Mouse (Mus musculus) heart, embryonic 14.5 days (tissue): Measurements from ENCODE around the gene Slc2a4. TPM values are rescaled to one million over a fixed set of nuclear protein-coding genes. Genes with fewer than 3 reads are reported as not detected.

Experiments
- ATAC-seq: fragments of 200-750 bp; cut with Nextera tagmentation; 2 replicates; pipeline ENCODE4 v1.8.0; 2017; ENCODE audit warnings: low read depth, moderate TSS enrichment; ENCODE audit not compliant: insufficient number of reproducible peaks, insufficient read depth, low FRiP score
- H3K27ac ChIP-seq, 2 experiments: fragments of 200-500 bp in 1 of 2; fragments of 300-500 bp in 1 of 2; sonication (generic) in 1 of 2; replicated peaks in 1 of 2; 2 replicates each; pipeline ENCODE4 v1.5.1; 2012 to 2014; ENCODE audit warnings: low read depth in 2 of 2, low read length in 2 of 2, control low read depth in 1 of 2, mild to moderate bottlenecking in 1 of 2, mixed read lengths in 1 of 2; ENCODE audit not compliant: control insufficient read depth in 1 of 2, insufficient read depth in 1 of 2
- H3K27me3 ChIP-seq: fragments of 300-500 bp; sonication (generic); 2 replicates; pipeline ENCODE4 v1.6.1; 2014; ENCODE audit warnings: mild to moderate bottlenecking, low read length, control low read depth; ENCODE audit not compliant: control insufficient read depth, insufficient read depth
- H3K36me3 ChIP-seq: fragments of 300-500 bp; sonication (generic); 2 replicates; pipeline ENCODE4 v1.6.1; 2014; ENCODE audit warnings: mild to moderate bottlenecking, control low read depth, low read length, mixed read lengths; ENCODE audit not compliant: control insufficient read depth, insufficient read depth
- H3K4me1 ChIP-seq, 2 experiments: fragments of 200-500 bp in 1 of 2; fragments of 300-500 bp in 1 of 2; sonication (generic) in 1 of 2; 2 replicates each; pipeline ENCODE4 v1.6.1; 2012 to 2014; ENCODE audit warnings: low read length in 2 of 2, control low read depth in 1 of 2, mixed read lengths in 1 of 2; ENCODE audit not compliant: control insufficient read depth in 2 of 2, insufficient read depth in 2 of 2
- H3K4me2 ChIP-seq: fragments of 300-500 bp; sonication (generic); 2 replicates; pipeline ENCODE4 v1.6.1; 2014; ENCODE audit warnings: mild to moderate bottlenecking, low read length
- H3K4me3 ChIP-seq, 2 experiments: fragments of 200-500 bp in 1 of 2; fragments of 300-500 bp in 1 of 2; sonication (generic) in 1 of 2; 2 replicates each; pipeline ENCODE4 v1.5.1; 2012 to 2014; ENCODE audit warnings: low read length in 2 of 2, mild to moderate bottlenecking in 2 of 2, control low read depth in 1 of 2, low read depth in 1 of 2, moderate library complexity in 1 of 2; ENCODE audit not compliant: control insufficient read depth in 1 of 2, insufficient read depth in 1 of 2
- H3K9ac ChIP-seq: fragments of 300-500 bp; sonication (generic); 2 replicates; pipeline ENCODE4 v1.6.1; 2014; ENCODE audit warnings: mild to moderate bottlenecking, low read length
- H3K9me3 ChIP-seq: fragments of 300-500 bp; sonication (generic); 2 replicates; pipeline ENCODE4 v1.6.1; 2016; ENCODE audit warnings: low read length, control low read depth; ENCODE audit not compliant: control insufficient read depth
- WGBS: fragments of 180-500 bp; shearing (Covaris S2); extraction: QIAGEN DNeasy Blood & Tissue Kit; methylation state at CpG from one replicate; pipeline ENCODE4 v1.1.7; 2014; 5-methylcytosine and 5-hydroxymethylcytosine counted together
- polyA plus RNA-seq: library from polyadenylated mRNA; unstranded; fragments of >200 nt; fragmentation: Nextera tagmentation; extraction: Ambion mirVana; gene quantifications from 2 replicates; pipeline ENCODE4 v1.2.1, GENCODE M21; 2014

Slc2a4 gene
- polyA plus RNA-seq, 1 experiment from 2014 or later = 28.5 TPM

DNA sequence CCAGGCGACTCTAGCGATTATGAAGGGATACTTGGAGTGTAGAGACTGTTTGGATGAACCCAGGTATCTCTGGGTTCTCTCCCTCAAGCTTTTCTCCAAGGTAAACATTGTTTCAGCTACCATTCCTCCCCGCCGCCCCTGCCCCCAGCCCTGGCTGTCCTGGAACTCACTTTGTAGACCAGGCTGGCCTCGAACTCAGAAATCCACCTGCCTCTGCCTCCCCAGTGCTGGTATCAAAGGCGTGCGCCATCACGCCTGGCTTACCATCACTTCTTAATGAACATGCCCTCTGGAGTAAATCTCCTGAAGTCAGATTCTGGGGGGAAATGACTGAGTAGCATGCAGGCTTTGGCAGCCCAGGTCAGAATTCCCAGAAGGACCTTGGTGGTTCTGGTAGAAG is 34.2 kb upstream of the Slc2a4 start, which contains the start of gene Elp5:
TSS of gene Elp5 (minus strand) at position 293 of the 400 bp plus-strand sequence.
- H3K9me3 ChIP-seq = no peaks in the 10 kb centered on the region
- H3K27me3 ChIP-seq = no peaks in the 10 kb centered on the region
- H3K4me3 ChIP-seq = peak within 1 kb of the TSS; percentile 98 to 99
- peak within 1 kb of the TSS; percentile 83 to 99 for H3K27ac ChIP-seq
- H3K4me1 ChIP-seq = peaks cover 11 to 24% of the 10 kb centered on the region in 2 experiments
- peaks cover 53% of the 10 kb centered on the region for H3K36me3 ChIP-seq
- 54% methylated on average over 8 of the region's 8 CpGs for WGBS
- H3K9ac ChIP-seq = peak within 1 kb of the TSS; percentile 99
- ATAC-seq = no peak
- peak within 1 kb of the TSS; percentile 80 for H3K4me2 ChIP-seq

- peak within 1 kb of the TSS; percentile 98 to 99 for H3K4me3 ChIP-seq
- peak within 1 kb of the TSS; percentile 99 for H3K27ac ChIP-seq
- H3K9me3 ChIP-seq = no peaks in the 10 kb centered on the region
- ATAC-seq = no peak
- WGBS = under 1% methylated on average over 33 of the region's 43 CpGs
- H3K36me3 ChIP-seq = peaks cover 51% of the 10 kb centered on the region
- H3K9ac ChIP-seq = peak within 1 kb of the TSS; percentile 99
- H3K4me1 ChIP-seq = peaks cover 11 to 24% of the 10 kb centered on the region in 2 experiments
- H3K27me3 ChIP-seq = no peaks in the 10 kb centered on the region
- H3K4me2 ChIP-seq = peak within 1 kb of the TSS; percentile 88
Measured at GRCm38 (mm10) chr11:69981141-69981762, 33.3 kb upstream of the Slc2a4 start, which contains the start of gene Ctdnep1. Ctdnep1 (plus strand) TSS chr11:69981156.

DNA sequence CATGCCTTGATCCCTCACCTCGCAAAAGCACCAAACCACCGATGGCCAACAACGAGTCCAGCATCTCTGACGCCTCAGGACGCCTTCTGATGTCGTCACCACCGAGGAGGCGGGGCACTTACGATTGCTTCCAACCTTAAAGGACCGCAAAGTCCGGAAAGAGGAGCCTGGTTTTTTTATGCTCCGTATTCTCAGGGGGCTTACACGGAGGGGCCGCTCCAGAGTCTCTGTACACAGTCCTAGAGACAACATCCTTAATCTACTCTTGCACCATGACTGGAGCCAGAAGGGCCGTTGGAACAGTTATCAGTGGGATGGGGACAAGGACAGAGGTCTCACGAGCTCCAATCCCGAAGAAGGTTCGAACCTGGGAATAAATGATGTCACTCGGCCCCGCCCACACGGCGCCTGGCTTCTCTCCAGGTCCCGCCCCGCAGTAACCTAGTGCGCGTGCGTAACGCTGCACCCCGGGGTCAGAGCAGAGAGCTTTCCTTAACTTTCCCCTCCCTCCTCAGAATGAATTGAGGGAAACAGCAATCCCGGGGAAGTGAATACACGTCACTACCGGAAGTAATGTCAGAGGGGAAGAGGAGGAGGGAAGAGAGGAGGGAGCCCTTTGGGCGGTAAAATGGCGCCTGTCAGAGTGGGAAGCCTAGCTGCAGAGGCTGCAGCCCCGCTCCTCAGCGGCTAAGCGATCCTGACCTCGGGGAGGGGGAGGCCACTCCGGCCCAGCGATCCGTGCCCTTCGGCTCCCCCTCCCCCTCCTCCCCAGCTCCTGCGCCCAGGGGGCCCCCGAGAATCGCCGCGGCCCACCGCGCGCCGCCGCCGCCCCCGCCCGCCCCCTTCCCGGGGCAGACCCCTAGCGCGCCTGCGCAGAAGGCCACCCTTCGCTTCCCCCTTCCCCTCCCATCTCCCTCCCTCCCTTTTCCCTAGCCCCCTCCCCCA is 32.5 kb upstream of the Slc2a4 start:
- peaks cover 50% of the 10 kb centered on the region for H3K36me3 ChIP-seq
- peak; percentile 96 for ATAC-seq
- H3K4me3 ChIP-seq = peak overlapping the region; percentile 98 to 99
- peak overlapping the region; percentile 99 for H3K9ac ChIP-seq
- H3K4me2 ChIP-seq = peak overlapping the region; percentile 88
- under 1% methylated on average over 42 of the region's 60 CpGs for WGBS
- no peaks in the 10 kb centered on the region for H3K27me3 ChIP-seq
- no peaks in the 10 kb centered on the region for H3K9me3 ChIP-seq
- peak overlapping the region; percentile 99 for H3K27ac ChIP-seq
- H3K4me1 ChIP-seq = peaks cover 11 to 24% of the 10 kb centered on the region in 2 experiments

- Histone ChIP-seq H3K4me3 (peak overlapping the region; percentile 82 to 99), H3K36me3 (peaks cover 50% of the 10 kb centered on the region), H3K27ac (peak overlapping the region; percentile 96 to 99), H3K9me3 (no peaks in the 10 kb centered on the region), H3K4me1 (peaks cover 11 to 24% of the 10 kb centered on the region in 2 experiments), H3K9ac (peak overlapping the region; percentile 99), H3K27me3 (no peaks in the 10 kb centered on the region), H3K4me2 (peak overlapping the region; percentile 88)
- WGBS = 2% methylated on average over 16 of the region's 16 CpGs
- ATAC-seq = no peak
Measured at GRCm38 (mm10) chr11:69979827-69980195, 31.8 kb upstream of the Slc2a4 start.

- WGBS = 34% methylated on average over 4 of the region's 4 CpGs
- Histone ChIP-seq H3K27ac (no peak overlapping the region), H3K4me3 (no peak overlapping the region), H3K4me2 (no peak overlapping the region), H3K27me3 (no peaks in the 10 kb centered on the region), H3K4me1 (peaks cover 3 to 4% of the 10 kb centered on the region in 2 experiments; a peak in 3 of 4 replicates), H3K9ac (no peak overlapping the region), H3K9me3 (no peaks in the 10 kb centered on the region), H3K36me3 (peaks cover 71% of the 10 kb centered on the region)
- ATAC-seq = no peak
Measured at GRCm38 (mm10) chr11:69976271-69976670, 28.3 kb upstream of the Slc2a4 start.

GRCm38 (mm10) chr11:69974907-69975306 is 26.9 kb upstream of the Slc2a4 start:
- no peaks in the 10 kb centered on the region for H3K27me3 ChIP-seq
- no peak overlapping the region for H3K4me2 ChIP-seq
- no peak overlapping the region for H3K4me3 ChIP-seq
- H3K36me3 ChIP-seq = peaks cover 79% of the 10 kb centered on the region
- no peak overlapping the region for H3K27ac ChIP-seq
- no peak for ATAC-seq
- no peaks in the 10 kb centered on the region for H3K9me3 ChIP-seq
- H3K9ac ChIP-seq = no peak overlapping the region
- peaks cover 3 to 4% of the 10 kb centered on the region in 2 experiments; a peak in 3 of 4 replicates for H3K4me1 ChIP-seq
- 96% methylated on average over 2 of the region's 2 CpGs for WGBS

- Histone ChIP-seq H3K4me1 (peaks cover 4 to 10% of the 10 kb centered on the region in 2 experiments; a peak in 3 of 4 replicates), H3K4me2 (no peak overlapping the region), H3K9me3 (no peaks in the 10 kb centered on the region), H3K36me3 (peaks cover 71% of the 10 kb centered on the region), H3K27ac (no peak overlapping the region), H3K27me3 (peaks cover 13% of the 10 kb centered on the region), H3K4me3 (no peak overlapping the region), H3K9ac (no peak overlapping the region)
- WGBS = 82% methylated on average over 3 of the region's 3 CpGs
- ATAC-seq = no peak
Measured at GRCm38 (mm10) chr11:69970775-69971174, 22.8 kb upstream of the Slc2a4 start.
